Mouse (Mus musculus): Measurements from ENCODE around the gene Sema3g.

Gene Sema3g

DNA sequence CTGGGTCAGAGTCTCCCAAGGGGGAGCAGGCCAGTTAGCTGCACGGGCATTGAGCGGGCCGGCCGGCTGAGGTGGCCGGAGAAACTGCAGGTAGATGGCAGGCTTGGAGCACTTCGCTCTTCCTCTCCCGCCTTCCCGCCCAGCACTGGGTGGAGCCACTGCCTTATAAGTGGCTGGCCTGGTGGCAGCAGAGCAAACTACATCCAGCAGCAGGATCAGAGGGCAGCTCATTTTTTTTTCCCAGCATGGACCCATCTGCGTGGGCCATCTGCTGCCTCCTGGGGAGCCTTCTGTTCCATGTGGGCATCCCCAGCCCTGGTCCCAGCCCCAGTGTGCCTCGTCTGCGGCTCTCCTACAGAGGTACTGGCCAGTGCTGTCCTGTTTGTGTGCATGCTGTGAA is at the start of gene Sema3g:
Sema3g (plus strand) TSS at position 195 of the 400 bp plus-strand sequence.
- no peak for DNase-seq

DNA sequence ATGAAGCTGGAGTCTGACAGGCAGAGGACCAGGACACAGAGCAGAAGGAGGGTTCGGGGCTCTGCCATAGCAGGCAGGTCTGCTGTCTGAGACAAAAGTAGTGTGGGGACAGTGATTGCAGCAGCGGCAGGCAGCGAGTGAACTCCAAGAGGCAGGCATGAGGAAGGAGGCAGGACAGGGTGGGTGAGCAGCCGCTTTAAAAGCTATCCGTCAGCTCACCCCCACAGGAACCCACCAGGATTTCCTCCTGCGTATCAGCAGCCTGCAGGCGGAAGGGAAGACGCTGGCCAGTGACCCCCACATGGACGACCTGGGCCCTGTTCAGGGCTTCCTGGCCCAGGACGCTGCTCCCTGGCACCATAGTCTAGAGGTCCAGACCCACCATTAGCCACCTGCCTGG is 49.2 kb upstream of the Sema3g start, which contains the start of gene Stab1:
Stab1 (minus strand) TSS at position 217 of the 400 bp plus-strand sequence.
- DNase-seq = no peak

DNA sequence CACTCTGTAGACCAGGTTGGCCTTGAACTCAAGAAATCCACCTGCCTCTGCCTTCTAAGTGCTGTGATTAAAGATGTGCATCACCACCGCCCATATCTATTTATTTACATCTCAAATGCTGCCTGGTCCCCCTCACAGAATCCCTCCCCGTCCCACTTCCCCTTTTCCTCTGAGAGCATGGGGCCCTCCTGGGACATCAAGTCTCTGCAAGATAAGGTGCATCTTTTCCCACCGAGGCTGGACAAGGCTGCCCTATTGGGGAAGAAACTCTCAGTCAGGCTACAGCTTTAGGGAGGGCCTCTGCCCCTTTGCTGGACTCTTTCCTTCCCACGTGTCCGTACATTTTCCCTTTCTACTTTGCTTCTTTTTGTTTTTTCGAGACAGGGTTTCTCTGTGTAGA is 48.2 kb upstream of the Sema3g start:
- DNase-seq = no peak

DNA sequence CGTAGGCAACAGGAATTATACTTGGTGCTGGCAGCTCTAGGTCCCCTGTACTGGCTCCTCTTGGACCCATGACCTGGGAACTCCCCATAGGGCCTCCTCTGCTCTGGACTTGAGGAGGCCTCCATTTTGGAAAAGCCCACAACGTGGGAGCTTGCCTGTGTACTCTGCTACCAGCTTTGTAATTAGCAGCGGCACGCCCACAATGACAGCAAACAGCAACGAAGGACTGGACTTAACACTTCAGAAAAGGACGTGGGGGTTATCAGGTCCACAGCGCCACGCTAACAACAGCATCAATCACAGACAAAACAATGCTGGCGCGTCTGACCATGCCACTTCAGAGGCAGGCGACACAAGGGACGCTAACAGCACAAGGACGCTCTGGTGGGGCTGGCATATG is 46.7 kb upstream of the Sema3g start:
- no peak for DNase-seq

DNA sequence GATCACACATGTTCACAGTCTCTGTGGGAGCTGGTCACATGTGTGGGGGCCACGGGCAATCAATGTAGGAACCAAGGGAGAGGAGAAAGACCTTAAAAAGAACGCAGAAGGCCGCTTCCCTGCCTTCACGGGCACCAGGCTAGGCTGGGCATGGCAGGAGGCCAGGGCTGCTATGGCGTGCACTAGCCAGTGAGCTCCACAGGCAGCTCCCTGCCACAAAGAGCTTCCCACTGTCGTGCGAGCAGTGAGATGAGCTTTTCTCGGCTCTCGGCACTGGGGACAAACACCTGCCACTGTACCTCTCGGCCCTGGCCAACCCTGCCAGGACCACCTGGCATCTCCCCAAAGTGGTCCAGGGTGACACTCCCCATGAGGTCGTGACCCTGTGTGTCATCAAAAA is 46.3 kb upstream of the Sema3g start:
- no peak for DNase-seq

DNA sequence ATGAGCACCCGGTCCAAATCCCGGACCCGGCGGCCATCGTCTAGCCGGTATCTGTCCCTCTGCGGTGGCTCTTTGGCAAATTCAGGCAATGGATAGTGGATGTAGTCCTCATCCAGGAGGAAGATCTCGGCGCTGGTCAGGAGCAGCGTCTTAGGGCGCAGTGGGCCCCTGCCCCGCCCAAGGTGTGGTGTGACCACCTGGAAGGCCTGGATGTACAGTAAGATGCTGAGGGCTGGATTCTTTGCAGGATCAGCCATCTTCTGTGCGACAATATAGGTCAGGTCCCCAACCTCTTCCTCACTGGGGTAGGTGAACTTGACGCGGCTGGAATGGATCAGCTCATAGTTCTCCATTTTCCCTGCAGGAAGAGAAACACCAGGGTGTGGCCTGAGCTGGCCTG is 45.8 kb upstream of the Sema3g start:
- DNase-seq = no peak

DNA sequence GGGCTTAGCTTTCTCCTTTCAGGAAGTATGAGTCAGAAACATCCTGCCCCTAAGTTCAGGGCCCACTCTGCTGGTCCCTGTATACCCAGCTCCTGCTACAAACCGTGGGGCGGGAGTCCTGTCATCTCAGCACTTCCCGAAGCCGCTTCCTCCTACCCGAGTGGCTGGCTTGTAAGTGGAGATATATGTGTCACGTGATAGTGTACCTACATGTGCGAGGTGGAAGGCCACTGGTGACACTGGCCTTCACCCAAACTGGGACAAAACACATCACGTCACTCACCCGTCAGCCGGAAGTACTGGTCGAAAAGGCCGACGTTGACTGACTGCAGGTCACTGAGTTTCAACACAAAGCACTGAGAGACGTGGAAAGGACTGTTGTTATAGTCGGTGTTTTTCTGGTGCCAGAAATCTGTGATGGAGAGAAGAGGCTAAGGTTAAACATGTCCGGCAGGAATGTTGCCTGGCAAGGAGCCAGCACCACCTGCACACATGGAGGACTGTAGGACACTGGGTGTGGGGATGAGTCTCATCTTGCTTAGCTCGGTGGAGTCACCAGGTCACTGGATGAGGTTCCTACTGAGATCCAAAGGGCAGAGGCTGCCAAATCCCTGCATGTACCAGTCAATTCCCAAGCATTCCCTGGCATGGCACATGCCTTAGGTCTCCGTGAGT is 44.7 kb upstream of the Sema3g start:
- DNase-seq = no peak

DNA sequence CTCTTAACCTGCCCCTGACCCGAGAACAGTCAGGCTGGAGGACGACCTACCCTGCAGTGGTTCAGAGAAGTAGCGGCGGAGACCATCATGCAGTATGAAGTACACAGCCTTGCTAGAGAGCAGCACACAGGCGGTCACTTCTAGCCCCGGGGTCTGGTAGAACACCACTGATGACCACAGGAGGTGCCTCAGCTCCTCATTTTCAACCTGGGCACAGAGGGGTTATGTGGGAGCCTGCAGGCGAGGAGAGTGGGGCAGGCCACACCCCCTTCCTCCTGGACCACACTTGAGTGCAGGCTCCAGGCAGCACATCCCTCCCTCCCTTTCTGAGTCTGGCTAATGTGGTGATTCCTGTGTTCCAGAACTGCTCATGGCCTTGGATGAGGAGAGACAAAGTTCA is 44.1 kb upstream of the Sema3g start:
- no peak for DNase-seq

DNA sequence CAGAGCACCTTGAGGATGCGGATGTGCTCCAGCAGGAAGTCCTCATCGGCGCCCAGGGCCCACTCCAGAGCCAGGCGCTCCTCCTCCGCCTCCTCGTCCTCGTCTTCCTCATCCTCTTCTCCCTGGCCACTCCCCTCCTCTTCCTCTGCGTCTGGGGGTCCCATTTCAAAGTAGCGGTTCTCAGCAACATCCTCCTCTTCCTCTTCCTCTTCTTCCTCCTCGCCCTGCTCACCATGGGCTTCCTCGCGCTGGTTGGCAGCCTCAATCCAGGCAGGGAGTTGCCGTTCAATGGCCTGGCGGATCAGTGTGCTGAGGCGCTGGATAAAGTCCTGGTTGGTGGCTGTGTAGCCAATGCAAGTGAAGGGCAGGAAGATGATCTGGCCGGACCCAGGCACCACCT is 40.4 kb upstream of the Sema3g start:
- no peak for DNase-seq

DNA sequence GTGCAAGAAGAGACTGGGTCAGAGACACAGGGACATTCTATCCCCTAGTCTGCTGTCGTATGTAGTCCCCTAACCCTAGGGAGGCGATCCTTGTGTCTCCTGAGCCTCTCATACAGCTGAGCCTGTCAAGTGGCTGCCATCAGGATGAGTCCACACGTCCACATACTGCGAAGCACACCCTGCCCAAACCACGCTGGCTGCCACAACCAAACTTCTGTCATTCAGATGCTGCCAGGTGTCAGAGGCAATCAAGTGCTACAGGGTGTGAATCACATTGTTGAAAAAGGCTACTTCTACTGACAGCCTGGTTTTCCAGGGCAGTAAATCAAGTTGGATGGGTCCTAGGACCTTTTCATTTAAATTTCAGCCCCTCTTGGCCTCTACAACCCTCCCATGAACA is 39.9 kb upstream of the Sema3g start:
- no peak for DNase-seq

DNA sequence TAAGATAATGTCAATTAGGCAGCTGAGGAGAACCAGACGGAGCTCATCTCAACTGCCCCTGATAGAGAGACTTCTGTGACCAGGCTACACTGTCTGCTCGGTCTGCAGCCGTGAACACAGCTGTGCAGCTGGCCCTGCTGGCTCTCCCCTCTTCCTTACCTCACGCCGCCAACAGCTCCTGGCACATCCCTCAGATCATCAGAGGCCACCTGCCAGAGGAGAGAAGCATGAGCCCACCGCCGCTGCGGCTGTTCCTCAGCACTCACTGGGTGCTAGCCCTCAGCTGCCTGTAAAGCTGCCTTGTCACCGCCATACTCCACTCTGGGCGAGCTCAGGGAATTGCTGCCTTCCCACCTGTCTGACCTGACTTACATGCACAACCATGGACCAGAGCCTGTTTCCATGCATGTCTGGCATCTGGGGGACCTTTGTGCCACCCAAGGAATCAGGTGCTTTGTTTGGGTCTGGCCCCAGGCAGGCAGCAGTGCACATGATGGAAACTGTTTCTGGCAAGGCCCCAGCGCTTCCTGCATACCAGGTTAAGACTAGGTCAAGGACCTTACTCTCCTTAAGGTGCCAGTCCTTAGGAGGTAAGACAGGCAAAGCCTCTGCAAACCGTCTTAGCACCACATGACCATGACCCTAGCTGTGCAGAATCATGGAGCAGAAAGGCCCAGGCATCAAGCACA is 37.8 kb upstream of the Sema3g start:
- no peak for DNase-seq

DNA sequence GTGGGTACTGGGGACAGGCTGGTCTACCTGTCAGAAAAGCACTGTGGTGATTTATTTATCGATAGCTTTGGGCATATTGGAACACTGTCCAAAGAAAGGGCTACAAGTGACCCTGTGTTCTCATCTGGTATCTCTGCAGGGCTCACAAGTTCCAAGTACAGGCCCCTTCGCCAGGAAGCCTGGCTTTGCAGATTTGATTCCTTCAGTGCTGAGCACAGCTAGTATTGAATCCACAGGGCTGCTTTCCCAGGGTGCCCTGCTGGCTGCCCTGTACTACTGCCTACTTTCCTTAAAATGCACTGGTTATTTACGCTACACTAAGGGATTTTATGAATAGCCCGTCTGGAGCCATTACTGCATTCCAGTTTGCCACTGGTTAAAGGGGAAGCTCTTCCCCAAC is 36.1 kb upstream of the Sema3g start:
- DNase-seq = no peak

DNA sequence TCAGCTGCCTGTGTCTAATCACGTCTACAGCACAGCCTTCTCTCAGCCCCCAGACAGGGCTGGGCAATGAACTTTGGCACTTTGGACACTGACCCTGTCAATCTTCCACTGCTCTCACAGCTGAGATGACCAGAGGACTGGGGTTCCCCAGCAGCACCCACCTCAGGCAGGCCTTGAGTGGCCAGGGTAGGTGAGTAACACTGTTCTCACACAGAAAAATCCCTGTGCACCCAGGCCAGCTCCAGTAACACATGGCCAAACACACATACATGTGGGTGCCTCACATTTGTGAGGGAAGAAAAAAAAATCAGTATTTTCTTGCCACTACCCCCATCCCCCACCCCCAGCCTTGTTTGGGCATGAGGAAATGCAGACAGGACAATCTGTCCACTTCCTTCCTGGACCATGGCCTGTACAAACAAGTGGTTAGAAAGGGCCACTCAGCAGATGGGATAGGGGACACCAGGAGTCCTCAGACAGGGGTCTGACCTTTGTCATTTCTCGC is 34.8 kb upstream of the Sema3g start:
- no peak for DNase-seq

DNA sequence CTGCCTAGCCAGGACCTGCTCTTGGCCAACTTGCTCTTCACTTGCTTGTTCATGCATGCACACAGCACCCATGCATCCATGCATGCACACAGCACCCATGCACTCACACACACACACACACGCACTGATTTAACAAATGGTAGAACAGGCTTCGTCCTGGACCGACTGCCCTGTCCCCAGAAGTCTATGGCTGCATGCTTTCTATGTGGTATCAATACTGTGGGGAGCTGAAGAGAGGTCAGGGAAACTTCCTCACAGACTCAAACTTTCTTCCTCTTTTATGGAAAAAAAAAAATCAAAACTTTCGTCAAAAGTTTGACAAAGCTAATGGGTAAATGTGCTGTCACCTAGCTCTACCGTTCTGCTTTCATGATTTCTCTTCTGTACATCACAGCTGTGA is 34.1 kb upstream of the Sema3g start:
- no peak for DNase-seq

DNA sequence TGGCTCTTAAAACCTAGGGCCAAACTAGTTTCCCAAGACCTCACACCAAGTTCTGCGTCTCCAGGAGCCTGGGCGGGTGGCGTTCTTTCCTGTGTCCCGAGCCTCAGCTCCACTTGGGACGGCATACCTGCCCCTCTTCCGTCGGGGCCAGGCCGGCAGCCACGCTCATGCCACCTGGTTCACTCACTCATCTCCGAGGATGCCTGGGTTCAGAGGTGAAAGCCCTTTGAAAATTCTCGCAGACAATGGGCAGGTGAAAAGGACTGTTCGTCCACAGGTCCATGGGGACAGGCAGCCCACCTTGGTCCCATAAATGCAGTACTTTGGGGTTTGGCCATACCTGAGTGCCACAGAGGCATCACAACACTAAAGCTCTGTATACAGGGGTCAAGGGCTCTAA is 33.5 kb upstream of the Sema3g start:
- no peak for DNase-seq

DNA sequence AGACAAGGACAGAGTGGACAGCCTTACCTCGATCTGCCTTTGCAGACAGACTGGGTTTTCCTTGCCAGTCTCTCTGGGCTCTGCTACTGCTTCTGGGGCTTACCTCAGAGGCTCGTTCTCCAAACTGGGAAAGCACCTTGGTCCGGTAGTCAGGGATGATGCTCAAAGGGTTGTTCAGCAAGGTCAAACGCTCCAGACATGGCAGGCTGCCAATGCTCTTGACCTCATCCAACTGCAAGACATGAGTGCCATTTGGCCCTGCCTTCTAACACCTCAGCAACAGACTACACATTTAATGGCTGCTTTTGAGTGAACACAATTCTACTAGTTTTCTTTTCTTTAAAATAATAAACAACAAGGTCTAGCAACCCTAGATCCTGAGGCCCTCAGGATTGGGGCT is 31.0 kb upstream of the Sema3g start:
- DNase-seq = no peak

DNA sequence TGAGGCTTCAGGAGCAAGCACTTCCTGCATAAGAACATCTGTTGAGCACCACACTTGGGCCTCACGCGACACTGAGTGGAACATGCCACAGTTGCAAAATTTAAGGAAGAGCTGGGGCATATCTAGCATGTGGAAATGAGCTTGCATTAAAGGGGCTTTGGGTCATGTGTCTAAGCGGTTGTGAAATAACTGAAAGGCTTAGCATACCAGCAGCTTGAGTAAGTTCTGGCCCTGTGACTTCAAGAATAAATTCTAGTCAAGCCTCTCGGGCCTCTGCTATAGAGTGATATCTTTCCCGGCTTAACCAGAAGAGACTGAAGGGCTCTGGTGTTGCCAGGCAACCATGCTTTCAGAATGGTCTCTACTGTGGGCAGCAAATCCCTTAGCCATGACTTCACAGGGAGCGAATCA is 28.9 kb upstream of the Sema3g start:
- DNase-seq = no peak

DNA sequence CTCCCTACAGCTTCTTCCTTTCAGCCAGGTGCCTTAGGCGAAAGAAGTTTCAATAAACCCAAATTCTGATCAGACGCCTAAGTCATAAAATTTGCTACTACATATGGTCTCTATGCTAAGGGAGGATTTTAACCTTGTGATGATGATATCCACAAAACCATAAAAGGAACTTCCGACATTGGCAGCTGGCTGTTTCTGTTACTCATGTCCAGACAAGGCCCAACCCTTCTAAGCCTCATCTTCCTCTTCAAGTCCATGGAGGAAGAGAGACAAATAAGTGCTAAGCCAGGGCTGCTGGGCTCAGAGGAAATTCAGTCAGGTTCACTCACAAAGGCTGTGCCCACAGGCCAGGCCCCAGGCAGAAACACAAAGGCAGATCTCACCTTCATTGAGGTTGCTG is 28.3 kb upstream of the Sema3g start:
- no peak for DNase-seq

DNA sequence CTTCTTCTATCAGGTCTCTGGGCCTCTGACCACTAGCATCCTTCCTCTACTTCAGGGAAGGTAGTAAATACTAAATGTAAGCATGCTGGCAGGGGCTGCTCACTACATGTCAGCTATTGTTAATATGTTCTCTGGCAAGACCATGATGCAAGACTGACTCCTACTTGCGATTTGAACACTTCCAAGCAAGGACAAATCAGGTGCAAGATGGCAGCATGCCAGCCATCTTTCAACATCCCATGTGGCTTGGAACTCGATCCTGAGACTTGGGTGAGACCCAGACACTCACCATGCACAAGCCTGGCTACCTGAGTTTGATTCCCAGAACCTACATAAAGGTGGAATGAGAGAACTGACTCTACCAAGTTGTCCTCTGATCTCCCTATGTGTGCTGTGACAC is 25.7 kb upstream of the Sema3g start:
- DNase-seq = no peak

DNA sequence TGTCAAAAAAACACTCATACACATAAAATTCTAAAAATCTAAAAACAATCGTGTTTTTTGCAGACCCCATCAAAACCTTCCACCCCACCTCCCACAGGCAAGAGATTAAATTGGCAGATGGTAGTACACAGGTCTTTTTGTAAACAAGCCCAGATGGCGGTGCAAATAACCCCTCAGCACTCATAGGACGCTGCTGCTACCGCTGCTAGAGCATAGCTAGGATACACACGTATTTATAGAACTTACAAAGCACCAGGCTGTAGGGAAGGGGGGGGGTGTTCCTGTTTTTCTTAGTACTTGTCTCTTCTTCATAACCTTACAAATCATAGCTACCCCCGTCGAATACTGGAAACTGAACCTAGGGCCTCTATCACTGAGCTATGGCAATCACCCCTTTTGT is 23.9 kb upstream of the Sema3g start:
- DNase-seq = no peak

DNA sequence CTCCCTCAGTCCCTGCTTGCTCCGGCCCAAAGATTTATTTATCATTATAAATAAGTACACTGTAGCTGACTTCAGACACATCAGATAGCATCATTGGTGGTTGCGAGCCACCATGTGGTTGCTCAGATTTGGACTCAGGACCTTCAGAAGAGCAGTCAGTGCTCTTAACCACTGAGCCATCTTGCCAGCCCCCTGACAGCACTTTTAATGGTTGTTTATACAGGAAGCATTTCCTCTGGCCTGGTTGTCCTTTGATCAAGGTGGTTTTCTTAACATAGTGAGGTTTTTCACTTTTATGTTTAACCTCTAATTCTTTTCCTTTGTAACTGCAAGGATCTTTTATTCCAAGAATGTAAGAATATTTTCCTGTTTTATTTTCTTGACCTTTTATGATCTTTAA is 23.2 kb upstream of the Sema3g start:
- no peak for DNase-seq

DNA sequence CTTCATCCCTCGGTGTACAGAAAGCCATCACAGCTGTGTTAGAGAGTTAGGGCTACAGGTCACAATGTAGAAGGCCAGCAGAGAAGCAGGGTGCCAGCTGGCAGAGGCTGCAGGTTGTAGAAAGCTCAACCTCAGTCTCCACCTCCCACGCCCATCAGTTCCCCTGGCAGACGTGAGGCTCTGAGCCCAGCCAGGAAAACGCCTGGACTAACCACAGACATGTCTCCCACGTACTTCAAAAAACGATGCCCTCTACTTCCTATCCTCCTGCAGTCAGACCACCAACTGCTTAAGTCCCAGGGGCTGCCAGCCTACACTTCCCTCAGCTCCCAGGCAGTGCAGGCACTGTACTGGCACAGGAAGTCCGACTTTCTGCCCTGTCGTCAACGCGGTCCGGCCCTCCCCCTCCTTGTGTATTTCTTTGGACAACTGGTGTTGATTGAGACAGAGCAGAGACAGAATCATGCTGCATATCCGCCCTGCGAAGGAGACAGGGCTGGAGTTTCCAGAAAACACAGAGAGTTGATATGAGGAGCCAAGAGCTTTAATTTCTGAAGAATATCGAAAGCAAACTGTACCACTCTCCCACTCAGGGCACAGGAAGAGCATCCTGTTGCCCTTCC is 22.7 kb upstream of the Sema3g start:
- DNase-seq = peak; percentile 36

DNA sequence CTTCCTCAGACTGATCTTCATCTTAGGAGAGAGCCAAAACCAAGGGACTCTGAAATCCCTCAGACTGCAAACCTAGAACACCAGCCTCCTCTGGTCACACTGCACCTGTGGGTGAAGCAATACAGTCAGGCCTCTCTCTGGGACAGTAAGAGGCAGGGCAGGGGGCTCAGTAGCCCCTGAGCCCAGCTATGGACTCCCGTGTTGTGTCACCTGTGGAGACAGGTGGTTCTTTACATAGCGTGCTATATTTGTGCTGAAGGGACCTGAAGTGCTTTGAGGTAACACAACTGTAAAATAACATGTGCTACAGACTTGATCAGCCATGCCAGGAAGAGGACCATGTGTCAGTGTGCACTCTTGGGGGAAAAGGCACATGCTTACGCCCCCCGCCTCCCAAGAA is 22.1 kb upstream of the Sema3g start:
- no peak for DNase-seq

DNA sequence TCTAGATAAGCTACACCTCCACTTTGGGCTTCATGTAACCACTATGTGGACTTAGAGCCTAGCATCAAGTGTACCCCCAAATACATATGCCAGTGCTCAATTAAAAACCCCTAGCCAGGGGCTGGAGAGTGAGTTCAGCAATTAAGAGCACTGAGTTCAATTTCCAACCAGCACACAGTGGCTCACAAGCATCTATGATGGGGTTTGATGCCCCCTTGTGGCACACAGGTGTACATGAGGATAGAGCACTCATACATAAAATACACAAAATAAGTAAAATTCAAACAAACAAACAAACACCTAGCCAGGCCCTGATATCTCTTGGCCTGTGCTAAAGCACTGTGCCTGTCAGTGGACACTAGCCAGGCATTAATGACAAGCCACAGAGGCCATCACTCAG is 21.7 kb upstream of the Sema3g start:
- DNase-seq = peak; percentile 48

Data from thymus, postnatal 14 days (tissue).